Mouse (Mus musculus): Measurements from ENCODE around the gene Lmbr1l. TPM values are rescaled to one million over a fixed set of nuclear protein-coding genes. Genes with fewer than 3 reads are reported as not detected.

The Lmbr1l gene
- polyA plus RNA-seq, 1 experiment: 404 TPM

GRCm38 (mm10) chr15:98866501-98866900 lies 51.5 kb downstream of the Lmbr1l start:
- Histone ChIP-seq H3K36me3 (ENCODE audit: control insufficient read depth, insufficient read depth, low read length) (peaks cover 46% of the 10 kb centered on the region), H3K27me3 (ENCODE audit: control insufficient read depth, insufficient read depth, low read length) (no peaks in the 10 kb centered on the region), H3K27ac (ENCODE audit: control insufficient read depth, insufficient read depth, low read length) (no peak overlapping the region), H3K4me1 (replicated peaks; ENCODE audit: control insufficient read depth, insufficient read depth, low read length) (peaks cover 24% of the 10 kb centered on the region), H3K4me3 (ENCODE audit: control insufficient read depth, insufficient read depth, low read length) (no peak overlapping the region)
- TF ChIP-seq POLR2A (IDR thresholded peaks at IDR 0.05; ENCODE audit: control insufficient read depth, extremely low read depth, insufficient read depth, low read length, poor library complexity) (no peak), CTCF (IDR thresholded peaks at IDR 0.05; ENCODE audit: borderline replicate concordance, control insufficient read depth, extremely low read depth, insufficient read depth, low read length, poor library complexity) (no peak)
- no peak for DNase-seq
- WGBS: 97% methylated on average over 5 of the region's 5 CpGs

DNA sequence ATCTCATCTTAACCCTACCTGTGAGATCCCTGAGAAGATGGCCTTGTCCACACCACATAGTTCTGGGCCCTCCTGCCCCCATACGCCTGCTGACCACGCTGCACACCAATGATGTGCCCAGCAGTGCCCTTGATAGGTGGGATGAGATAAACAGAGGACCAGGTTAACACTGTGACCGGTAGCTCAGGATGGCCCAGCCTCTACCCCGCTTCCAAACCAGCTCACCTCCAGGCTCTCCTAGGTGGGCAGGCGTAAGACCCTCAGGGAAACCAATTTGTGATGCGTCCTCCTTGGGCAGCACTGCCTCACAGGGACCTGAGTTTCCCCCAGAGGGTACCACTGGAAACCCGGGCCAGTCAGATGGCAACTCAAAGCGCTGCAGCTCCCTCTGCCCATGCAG lies 52.3 kb downstream of the Lmbr1l start:
- DNase-seq: no peak
- WGBS: 98% methylated on average over 8 of the region's 8 CpGs
- peaks cover 53% of the 10 kb centered on the region for H3K36me3 ChIP-seq (ENCODE audit: control insufficient read depth, insufficient read depth, low read length)
- H3K27me3 ChIP-seq (ENCODE audit: control insufficient read depth, insufficient read depth, low read length): no peaks in the 10 kb centered on the region
- TF ChIP-seq CTCF (IDR thresholded peaks at IDR 0.05; ENCODE audit: borderline replicate concordance, control insufficient read depth, extremely low read depth, insufficient read depth, low read length, poor library complexity): no peak
- no peak for TF ChIP-seq POLR2A (IDR thresholded peaks at IDR 0.05; ENCODE audit: control insufficient read depth, extremely low read depth, insufficient read depth, low read length, poor library complexity)
- H3K4me3 ChIP-seq (ENCODE audit: control insufficient read depth, insufficient read depth, low read length): no peak overlapping the region
- H3K4me1 ChIP-seq (replicated peaks; ENCODE audit: control insufficient read depth, insufficient read depth, low read length): peaks cover 24% of the 10 kb centered on the region
- H3K27ac ChIP-seq (ENCODE audit: control insufficient read depth, insufficient read depth, low read length): no peak overlapping the region

DNA sequence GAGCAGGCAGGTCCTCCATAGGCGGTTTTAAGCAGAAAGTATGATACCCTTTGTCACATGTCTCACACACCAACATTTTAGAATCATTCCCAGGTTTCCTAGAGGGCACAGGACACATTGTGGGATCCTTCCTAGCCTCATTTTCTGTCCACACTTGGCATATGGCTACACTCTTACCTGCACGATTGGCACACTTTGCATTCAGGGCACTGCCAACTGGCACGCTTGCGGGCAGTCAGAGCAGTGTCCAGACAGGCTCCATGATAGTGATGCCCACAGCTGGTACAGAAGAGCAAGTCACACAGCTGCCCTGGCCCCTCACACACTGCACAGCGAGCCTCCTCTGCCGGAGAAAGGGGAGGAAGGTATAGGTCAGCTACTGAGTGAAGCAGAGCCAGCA lies 53.1 kb downstream of the Lmbr1l start:
- no peak overlapping the region for H3K4me3 ChIP-seq (ENCODE audit: control insufficient read depth, insufficient read depth, low read length)
- peaks cover 61% of the 10 kb centered on the region for H3K36me3 ChIP-seq (ENCODE audit: control insufficient read depth, insufficient read depth, low read length)
- 97% methylated on average over 6 of the region's 6 CpGs for WGBS
- no peak for DNase-seq
- H3K27ac ChIP-seq (ENCODE audit: control insufficient read depth, insufficient read depth, low read length): no peak overlapping the region
- H3K4me1 ChIP-seq (replicated peaks; ENCODE audit: control insufficient read depth, insufficient read depth, low read length): peaks cover 21% of the 10 kb centered on the region
- TF ChIP-seq POLR2A (IDR thresholded peaks at IDR 0.05; ENCODE audit: control insufficient read depth, extremely low read depth, insufficient read depth, low read length, poor library complexity) (no peak), CTCF (IDR thresholded peaks at IDR 0.05; ENCODE audit: borderline replicate concordance, control insufficient read depth, extremely low read depth, insufficient read depth, low read length, poor library complexity) (no peak)
- H3K27me3 ChIP-seq (ENCODE audit: control insufficient read depth, insufficient read depth, low read length): no peaks in the 10 kb centered on the region

DNA sequence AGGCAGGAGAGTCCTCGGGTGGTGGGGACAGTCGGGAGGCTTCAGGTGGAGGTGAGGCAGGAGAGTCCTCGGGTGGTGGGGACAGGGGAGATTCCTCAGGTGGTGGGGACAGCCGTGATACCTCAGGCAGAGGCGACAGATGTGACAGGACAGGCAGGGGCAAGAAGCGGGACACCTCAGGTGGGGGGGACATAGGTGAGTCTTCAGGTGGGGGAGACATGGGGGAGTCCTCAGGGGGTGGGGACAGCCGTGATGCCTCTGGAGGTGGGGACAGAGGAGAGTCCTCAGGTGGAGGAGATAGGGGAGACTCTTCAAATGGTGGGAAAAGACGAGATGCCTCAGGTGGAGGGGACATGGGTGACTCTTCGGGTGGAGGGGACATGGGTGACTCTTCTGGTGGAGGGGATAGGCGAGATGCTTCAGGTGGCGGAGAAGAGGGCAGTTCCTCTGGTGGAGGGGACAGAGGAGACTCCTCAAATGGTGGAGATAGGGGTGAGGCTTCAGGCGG lies 54.5 kb downstream of the Lmbr1l start:
- Histone ChIP-seq H3K36me3 (ENCODE audit: control insufficient read depth, insufficient read depth, low read length) (peaks cover 75% of the 10 kb centered on the region), H3K27ac (ENCODE audit: control insufficient read depth, insufficient read depth, low read length) (no peak overlapping the region), H3K4me3 (ENCODE audit: control insufficient read depth, insufficient read depth, low read length) (no peak overlapping the region), H3K4me1 (replicated peaks; ENCODE audit: control insufficient read depth, insufficient read depth, low read length) (peaks cover 8% of the 10 kb centered on the region), H3K27me3 (ENCODE audit: control insufficient read depth, insufficient read depth, low read length) (no peaks in the 10 kb centered on the region)
- TF ChIP-seq POLR2A (IDR thresholded peaks at IDR 0.05; ENCODE audit: control insufficient read depth, extremely low read depth, insufficient read depth, low read length, poor library complexity) (no peak), CTCF (IDR thresholded peaks at IDR 0.05; ENCODE audit: borderline replicate concordance, control insufficient read depth, extremely low read depth, insufficient read depth, low read length, poor library complexity) (no peak)
- WGBS: 96% methylated on average over 12 of the region's 12 CpGs
- no peak for DNase-seq

- Histone ChIP-seq H3K36me3 (ENCODE audit: control insufficient read depth, insufficient read depth, low read length) (peaks cover 92% of the 10 kb centered on the region), H3K4me3 (ENCODE audit: control insufficient read depth, insufficient read depth, low read length) (no peak overlapping the region), H3K27me3 (ENCODE audit: control insufficient read depth, insufficient read depth, low read length) (no peaks in the 10 kb centered on the region), H3K4me1 (replicated peaks; ENCODE audit: control insufficient read depth, insufficient read depth, low read length) (no peaks in the 10 kb centered on the region), H3K27ac (ENCODE audit: control insufficient read depth, insufficient read depth, low read length) (no peak overlapping the region)
- TF ChIP-seq POLR2A (IDR thresholded peaks at IDR 0.05; ENCODE audit: control insufficient read depth, extremely low read depth, insufficient read depth, low read length, poor library complexity) (no peak), CTCF (IDR thresholded peaks at IDR 0.05; ENCODE audit: borderline replicate concordance, control insufficient read depth, extremely low read depth, insufficient read depth, low read length, poor library complexity) (no peak)
- WGBS: 97% methylated on average over 21 of the region's 21 CpGs
- DNase-seq: no peak
Measured at GRCm38 (mm10) chr15:98861701-98862410, 56.2 kb downstream of the Lmbr1l start.

DNA sequence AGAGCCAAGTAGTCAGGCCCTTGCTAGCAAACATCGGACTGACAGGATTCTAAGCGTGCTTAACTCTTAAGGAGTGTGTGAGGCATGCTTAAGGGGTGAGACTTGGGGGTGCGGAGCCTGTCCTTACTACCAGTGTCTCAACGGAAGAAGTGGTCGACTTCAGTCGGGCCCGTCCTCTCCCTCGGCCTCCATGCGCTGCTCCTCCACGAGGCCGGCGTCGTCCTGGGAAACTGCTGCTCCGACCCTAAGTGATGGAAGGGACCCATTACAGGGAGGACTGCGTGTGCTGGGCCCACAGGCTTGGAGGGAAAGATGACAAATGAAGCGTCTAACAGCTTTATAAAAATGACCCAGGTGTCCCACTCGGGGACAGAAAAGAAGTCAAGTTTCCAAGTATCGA lies 57.1 kb downstream of the Lmbr1l start:
- no peak overlapping the region for H3K4me3 ChIP-seq (ENCODE audit: control insufficient read depth, insufficient read depth, low read length)
- H3K36me3 ChIP-seq (ENCODE audit: control insufficient read depth, insufficient read depth, low read length): peaks cover 94% of the 10 kb centered on the region

More for the DNA sequence above, 57.1 kb downstream of the Lmbr1l start:
- Histone ChIP-seq H3K27ac (ENCODE audit: control insufficient read depth, insufficient read depth, low read length) (no peak overlapping the region), H3K4me1 (replicated peaks; ENCODE audit: control insufficient read depth, insufficient read depth, low read length) (no peaks in the 10 kb centered on the region), H3K27me3 (ENCODE audit: control insufficient read depth, insufficient read depth, low read length) (no peaks in the 10 kb centered on the region)
- no peak for DNase-seq
- no peak for TF ChIP-seq POLR2A (IDR thresholded peaks at IDR 0.05; ENCODE audit: control insufficient read depth, extremely low read depth, insufficient read depth, low read length, poor library complexity)
- 97% methylated on average over 18 of the region's 18 CpGs for WGBS
